Mouse (Mus musculus) adrenal gland, postnatal 10 days (tissue): ENCODE measurements around the gene Foxn4. TPM values are rescaled to one million over a fixed set of nuclear protein-coding genes. Genes with fewer than 3 reads are reported as not detected.

Source experiments
- DNase-seq: peaks from one replicate; pipeline ENCODE4 v3.0.0; 2021; ENCODE audit warnings: mixed read lengths
- total RNA-seq, 2 experiments: library from RNA; stranded (reverse); gene quantifications; 2 replicates each; pipeline ENCODE4 v1.2.3; 2021

Foxn4 gene
- total RNA-seq, 2 experiments from 2014 or later, result not detected

GRCm38 (mm10) chr5:114279382-114280143, 6.0 kb upstream of the Foxn4 start:
- DNase-seq, result no peak

DNA sequence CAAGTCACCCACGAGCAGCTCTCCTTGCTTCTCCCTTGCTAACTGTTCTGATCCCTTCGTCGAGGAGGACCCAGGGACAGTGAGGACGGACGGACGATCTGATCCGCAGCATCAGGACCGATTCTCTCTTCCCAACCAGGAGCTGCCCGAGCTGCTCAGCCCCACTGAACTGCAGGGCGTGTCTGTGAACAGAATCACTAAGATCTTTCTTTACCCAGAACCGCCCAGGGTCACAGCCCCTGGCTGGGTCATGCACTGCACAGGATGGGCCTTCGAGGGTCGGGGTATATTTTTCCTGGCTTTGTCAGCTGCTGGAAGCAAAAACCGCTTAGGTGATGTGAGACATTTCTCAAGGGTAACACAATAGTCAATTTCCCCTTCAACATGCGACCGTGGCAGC, 2.4 kb upstream of the Foxn4 start:
- no peak for DNase-seq

- DNase-seq, result no peak
Observed at GRCm38 (mm10) chr5:114275339-114275738, 1.7 kb upstream of the Foxn4 start.

- peak; percentile 36 for DNase-seq
Observed at GRCm38 (mm10) chr5:114269984-114270383, 3.6 kb downstream of the Foxn4 start.

- DNase-seq, result no peak
Observed at GRCm38 (mm10) chr5:114269499-114269898, 4.1 kb downstream of the Foxn4 start.

DNA sequence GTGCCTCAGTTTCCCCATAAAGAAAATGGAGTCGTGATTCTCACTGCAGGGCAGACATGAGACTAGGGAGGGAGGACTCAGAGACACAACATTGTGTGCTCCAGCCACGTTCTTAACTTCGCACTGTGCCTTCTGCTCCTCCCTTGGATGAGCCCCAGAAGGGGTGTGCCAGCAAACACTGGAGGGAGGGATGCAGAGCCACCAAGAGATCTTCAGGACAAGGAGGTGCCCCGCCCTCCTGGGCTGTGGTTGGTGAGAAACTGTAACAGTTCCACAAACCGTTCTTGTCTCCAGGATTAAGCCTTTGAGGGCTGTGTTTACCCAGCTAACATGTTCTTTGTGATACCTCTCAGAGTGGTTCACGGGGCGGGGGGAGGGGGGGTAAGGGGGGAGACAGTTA, 5.0 kb downstream of the Foxn4 start:
- no peak for DNase-seq

GRCm38 (mm10) chr5:114264791-114265190, 8.8 kb downstream of the Foxn4 start:
- DNase-seq, result no peak

GRCm38 (mm10) chr5:114264030-114264459, 9.6 kb downstream of the Foxn4 start:
- no peak for DNase-seq

- no peak for DNase-seq
Observed at GRCm38 (mm10) chr5:114261494-114261893, 12.1 kb downstream of the Foxn4 start.

GRCm38 (mm10) chr5:114259495-114259894, 14.1 kb downstream of the Foxn4 start:
- DNase-seq, result no peak

- peak; percentile 85 for DNase-seq
Observed at GRCm38 (mm10) chr5:114248174-114248589, 25.4 kb downstream of the Foxn4 start.

GRCm38 (mm10) chr5:114246465-114246864, 27.1 kb downstream of the Foxn4 start:
- no peak for DNase-seq

DNA sequence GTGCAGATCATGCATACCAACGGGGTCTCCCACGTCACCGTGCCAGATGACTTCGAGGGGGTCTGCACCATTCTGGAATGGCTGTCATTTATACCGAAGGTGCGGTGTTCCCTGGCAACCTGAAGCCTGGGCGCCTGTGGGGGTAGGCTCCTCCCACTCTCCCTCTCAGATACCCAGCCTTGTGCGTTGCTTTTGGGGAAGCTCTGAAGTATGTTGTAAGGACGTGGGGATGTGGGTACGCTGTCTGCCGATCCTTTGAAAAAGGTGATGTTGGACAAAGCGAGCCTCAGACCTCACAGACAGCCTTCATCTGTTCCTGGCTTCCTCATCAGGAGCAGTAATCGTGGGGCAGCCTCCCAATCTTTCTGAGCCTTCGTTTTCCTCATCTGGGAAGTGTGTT, 33.9 kb downstream of the Foxn4 start:
- no peak for DNase-seq

DNA sequence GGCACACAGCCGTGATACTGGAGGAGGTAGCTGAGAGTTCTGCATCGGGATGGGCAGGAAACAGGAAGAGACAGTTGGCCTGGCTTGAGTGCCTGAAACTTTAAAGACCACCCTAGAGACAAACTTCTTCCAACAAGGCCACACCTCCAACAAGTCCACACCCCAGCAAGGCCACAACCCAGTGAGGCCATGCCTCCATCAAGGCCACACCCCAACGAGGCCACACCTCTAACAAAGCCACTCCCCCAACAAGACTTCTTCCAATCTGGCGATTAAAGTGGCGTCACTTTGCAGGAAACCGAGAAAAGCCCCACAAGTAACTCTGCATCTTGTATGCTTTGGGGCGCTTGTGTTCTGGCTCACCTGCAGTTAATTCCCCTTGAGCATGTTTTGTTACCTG, 34.7 kb downstream of the Foxn4 start:
- DNase-seq, result peak; percentile 18

GRCm38 (mm10) chr5:114228901-114229300, 44.7 kb downstream of the Foxn4 start:
- DNase-seq, result no peak

DNA sequence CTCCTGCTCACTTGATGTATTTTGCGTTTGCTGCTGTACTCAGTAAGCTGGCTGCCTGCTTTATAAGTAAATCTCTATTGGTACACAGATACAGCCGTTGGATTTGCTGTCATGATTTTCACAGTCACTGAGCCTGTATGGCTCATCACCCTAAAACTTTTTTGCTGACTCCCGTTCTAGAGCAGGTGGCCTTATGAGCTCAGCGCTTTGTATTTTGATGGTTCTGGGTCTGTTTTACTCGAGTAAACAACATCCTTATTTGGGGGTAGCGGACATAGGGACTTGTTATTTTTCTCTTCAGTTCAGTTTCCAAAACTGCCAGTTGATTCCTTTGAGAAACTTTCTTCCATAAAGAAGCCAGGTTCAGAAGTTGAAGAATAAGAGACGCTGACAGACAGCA, 47.6 kb downstream of the Foxn4 start:
- DNase-seq, result no peak

GRCm38 (mm10) chr5:114218771-114219170, 54.8 kb downstream of the Foxn4 start:
- DNase-seq, result no peak

DNA sequence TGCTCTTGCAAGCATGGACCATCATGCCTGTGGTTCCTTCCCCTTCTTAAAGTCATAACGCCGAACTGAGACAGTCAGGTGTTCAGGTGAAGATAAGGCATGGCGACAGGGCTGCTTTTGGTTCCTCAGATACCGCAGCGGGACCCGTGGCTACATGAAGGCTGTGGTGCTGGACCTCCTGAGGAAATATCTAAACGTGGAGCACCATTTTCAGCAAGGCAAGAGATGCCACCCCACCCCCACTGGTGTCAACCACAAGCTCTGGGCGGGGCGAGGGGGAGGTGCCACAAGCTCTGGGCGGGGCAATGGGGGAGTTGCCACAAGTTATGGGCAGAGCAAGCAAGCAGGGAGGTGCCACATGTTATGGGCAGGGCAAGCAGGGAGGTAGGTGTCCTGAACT, 60.4 kb downstream of the Foxn4 start:
- peak; percentile 30 for DNase-seq

- no peak for DNase-seq
Observed at GRCm38 (mm10) chr5:114206158-114206557, 67.4 kb downstream of the Foxn4 start.

Other genes with a start within 250 kb of the Foxn4 start
- gene Usp30, start 208.3 kb downstream of the Foxn4 start, total RNA-seq, result 10 to 100 TPM; 22.8 to 28.8 TPM
- gene Svop, start 182.2 kb downstream of the Foxn4 start, total RNA-seq, result 1 to 10 TPM; 3.1 to 4.4 TPM
- 1 to 10 TPM; 6.3 to 8.6 TPM for gene Alkbh2, start 145.6 kb downstream of the Foxn4 start, total RNA-seq
- 10 to 100 TPM; 11.4 to 13.3 TPM for gene Ung, start 143.4 kb downstream of the Foxn4 start, total RNA-seq
- 100 to 1,000 TPM; 113 to 138 TPM for gene Acacb, start 127.3 kb downstream of the Foxn4 start, total RNA-seq
- under 1 TPM; 0.84 to 0.97 TPM for gene Myo1h, start 15.4 kb upstream of the Foxn4 start, total RNA-seq
- gene Kctd10, start 106.7 kb upstream of the Foxn4 start, total RNA-seq, result 10 to 100 TPM; 63.5 to 69.7 TPM
- 10 to 100 TPM; 65.9 to 79.5 TPM for gene Ube3b, start 106.8 kb upstream of the Foxn4 start, total RNA-seq
- gene Mmab, start 170.3 kb upstream of the Foxn4 start, total RNA-seq, result 10 to 100 TPM; 15.2 to 17.5 TPM
- 10 to 100 TPM; 18.9 to 22.8 TPM for gene Mvk, start 170.5 kb upstream of the Foxn4 start, total RNA-seq